ENCODE assay signal across 32 mouse cellular contexts in the genomic region with DNA sequence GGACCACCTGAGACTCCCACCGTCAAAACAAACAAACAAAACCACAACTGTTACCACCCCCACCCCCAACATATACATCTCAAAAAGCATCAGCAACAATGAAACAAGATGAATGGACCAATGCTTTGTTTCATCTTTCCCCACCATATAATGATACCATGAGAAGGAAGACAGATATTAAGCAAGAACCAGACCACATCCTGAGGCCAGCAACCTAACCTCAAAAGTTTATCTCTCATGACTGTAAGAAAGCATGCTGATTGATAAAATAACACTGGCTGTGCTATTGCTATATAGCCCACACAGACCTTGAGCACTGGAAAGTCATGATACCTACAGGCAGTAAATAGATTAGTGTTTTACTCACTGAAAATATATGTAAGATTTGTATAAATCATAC.
"Had no signal": no experiment of that assay in that cellular context is flagged by ENCODE, and none has a peak within 500 bp of the region (broad histone marks: within the 10 kb centered on the region; RNA-seq: fewer than 3 reads in every experiment).

No protein-coding gene starts in this region.

- H3K27me3 ChIP-seq: limb, embryonic 12.5 days; limb, embryonic 13.5 days; limb, embryonic 15.5 days; liver, embryonic 12.5 days; liver, embryonic 13.5 days; liver, embryonic 15.5 days; lung, embryonic 15.5 days; megakaryocyte, embryonic 14.5 days; midbrain, embryonic 12.5 days; midbrain, embryonic 13.5 days; midbrain, embryonic 15.5 days; neural tube, embryonic 12.5 days had no signal

- H3K36me3 ChIP-seq: limb, embryonic 10.5 days; limb, embryonic 12.5 days; limb, embryonic 13.5 days; limb, embryonic 15.5 days; liver, embryonic 12.5 days; liver, embryonic 13.5 days; liver, embryonic 15.5 days; lung, embryonic 15.5 days; midbrain, embryonic 10.5 days; midbrain, embryonic 12.5 days; midbrain, embryonic 13.5 days; midbrain, embryonic 15.5 days; neural tube, embryonic 12.5 days had no signal

- H3K9ac ChIP-seq: limb, embryonic 12.5 days; limb, embryonic 13.5 days; limb, embryonic 15.5 days; liver, embryonic 12.5 days; liver, embryonic 13.5 days; liver, embryonic 14.5 days; liver, embryonic 15.5 days; liver, postnatal 0 days; lung, embryonic 14.5 days; lung, embryonic 15.5 days; midbrain, embryonic 12.5 days; midbrain, embryonic 13.5 days; midbrain, embryonic 15.5 days; neural tube, embryonic 12.5 days had no signal

- ATAC-seq: liver, embryonic 12.5 days; liver, postnatal 0 days; lung, postnatal 0 days; midbrain, embryonic 13.5 days; midbrain, embryonic 15.5 days; midbrain, embryonic 16.5 days had no signal

- H3K4me2 ChIP-seq: limb, embryonic 12.5 days; limb, embryonic 13.5 days; limb, embryonic 15.5 days; liver, embryonic 11.5 days; liver, embryonic 12.5 days; liver, embryonic 13.5 days; liver, embryonic 15.5 days; lung, embryonic 14.5 days; lung, embryonic 15.5 days; midbrain, embryonic 11.5 days; midbrain, embryonic 12.5 days; midbrain, embryonic 13.5 days; midbrain, embryonic 15.5 days; neural tube, embryonic 12.5 days had no signal

- H3K27ac ChIP-seq: limb, embryonic 10.5 days; limb, embryonic 12.5 days; limb, embryonic 13.5 days; limb, embryonic 15.5 days; liver, embryonic 12.5 days; liver, embryonic 13.5 days; liver, embryonic 14.5 days; liver, embryonic 15.5 days; lung, embryonic 15.5 days; macrophage; midbrain, embryonic 10.5 days; midbrain, embryonic 12.5 days; midbrain, embryonic 13.5 days; midbrain, embryonic 15.5 days; neural tube, embryonic 12.5 days had no signal

- H3K9me3 ChIP-seq: limb, embryonic 10.5 days; limb, embryonic 12.5 days; limb, embryonic 13.5 days; limb, embryonic 15.5 days; liver, embryonic 12.5 days; liver, embryonic 13.5 days; liver, embryonic 15.5 days; lung, embryonic 15.5 days; megakaryocyte, embryonic 14.5 days; midbrain, embryonic 10.5 days; midbrain, embryonic 12.5 days; midbrain, embryonic 13.5 days; midbrain, embryonic 15.5 days; neural tube, embryonic 12.5 days had no signal

- H3K4me3 ChIP-seq: limb, embryonic 10.5 days; limb, embryonic 12.5 days; limb, embryonic 13.5 days; limb, embryonic 15.5 days; liver, embryonic 12.5 days; liver, embryonic 13.5 days; liver, embryonic 15.5 days; lung, embryonic 15.5 days; megakaryocyte, embryonic 14.5 days; midbrain, embryonic 10.5 days; midbrain, embryonic 12.5 days; midbrain, embryonic 13.5 days; midbrain, embryonic 15.5 days; myocyte; neural tube, embryonic 12.5 days had no signal

- DNase-seq: left cerebral cortex, postnatal 4 days; liver; liver, embryonic 13.5 days; liver, postnatal 0 days; lung, adult 18-20 months; lung, adult 2 months; lung, embryonic 14.5 days; lung, postnatal 10 days; lung, postnatal 14 days; lung, postnatal 36 days; lung, postnatal 4 days; midbrain, embryonic 14.5 days had no signal

- H3K4me1 ChIP-seq: limb, embryonic 10.5 days; limb, embryonic 12.5 days; limb, embryonic 13.5 days; limb, embryonic 15.5 days; liver, embryonic 12.5 days; liver, embryonic 13.5 days; liver, embryonic 15.5 days; lung, embryonic 15.5 days; megakaryocyte, embryonic 14.5 days; midbrain, embryonic 10.5 days; midbrain, embryonic 12.5 days; midbrain, embryonic 13.5 days; midbrain, embryonic 15.5 days; neural tube, embryonic 12.5 days had no signal
